Mouse (Mus musculus) lung, embryonic 15.5 days (tissue): Measurements from ENCODE around the gene Kbtbd8. TPM values are rescaled to one million over a fixed set of nuclear protein-coding genes. Genes with fewer than 3 reads are reported as not detected.

ENCODE experiments used
- ATAC-seq: fragments of 200-750 bp; cut with Nextera tagmentation; 2 replicates; pipeline ENCODE4 v1.8.0; 2017; ENCODE audit warnings: moderate number of reproducible peaks, borderline replicate concordance; ENCODE audit not compliant: low FRiP score, low TSS enrichment; ENCODE audit errors: extremely low read depth
- H3K27ac ChIP-seq: fragments of 300-500 bp; sonication (generic); 2 replicates; pipeline ENCODE4 v1.5.1; 2015; ENCODE audit warnings: moderate library complexity, mild to moderate bottlenecking, inconsistent platforms
- H3K27me3 ChIP-seq: fragments of 300-500 bp; sonication (generic); 2 replicates; pipeline ENCODE4 v1.6.1; 2015; ENCODE audit warnings: inconsistent platforms
- H3K36me3 ChIP-seq: fragments of 300-500 bp; sonication (generic); 2 replicates; pipeline ENCODE4 v1.6.1; 2015; ENCODE audit warnings: inconsistent platforms
- H3K4me1 ChIP-seq: fragments of 300-500 bp; sonication (generic); 2 replicates; pipeline ENCODE4 v1.6.1; 2015; ENCODE audit warnings: inconsistent platforms
- H3K4me2 ChIP-seq: fragments of 300-500 bp; sonication (generic); 2 replicates; pipeline ENCODE4 v1.6.1; 2015; ENCODE audit warnings: inconsistent platforms, mild to moderate bottlenecking, moderate library complexity
- H3K4me3 ChIP-seq: fragments of 300-500 bp; sonication (generic); 2 replicates; pipeline ENCODE4 v1.5.1; 2015; ENCODE audit warnings: mild to moderate bottlenecking, inconsistent platforms
- H3K9ac ChIP-seq: fragments of 300-500 bp; sonication (generic); 2 replicates; pipeline ENCODE4 v1.6.1; 2015; ENCODE audit warnings: inconsistent platforms
- H3K9me3 ChIP-seq: fragments of 300-500 bp; sonication (generic); 2 replicates; pipeline ENCODE4 v1.6.1; 2016; ENCODE audit warnings: inconsistent platforms
- WGBS: fragments of 180-500 bp; shearing (Covaris S2); methylation state at CpG from one replicate; pipeline ENCODE4 v1.1.7; 2015; 5-methylcytosine and 5-hydroxymethylcytosine counted together
- polyA plus RNA-seq: library from polyadenylated mRNA; unstranded; fragments of >200 nt; fragmentation: Nextera tagmentation; extraction: Ambion mirVana; gene quantifications from 2 replicates; pipeline ENCODE4 v1.2.1, GENCODE M21; 2015

Gene Kbtbd8
- polyA plus RNA-seq, 1 experiment from 2014 or later: 2.1 TPM

- peaks cover 5% of the 10 kb centered on the region for H3K27me3 ChIP-seq
- H3K9me3 ChIP-seq: no peaks in the 10 kb centered on the region
- H3K36me3 ChIP-seq: no peaks in the 10 kb centered on the region
- H3K9ac ChIP-seq: no peak overlapping the region
- 0 out of 2 replicates have a peak, but pooled peaks cover 3% of the 10 kb centered on the region for H3K4me1 ChIP-seq
- H3K4me3 ChIP-seq: no peak overlapping the region
- no peak overlapping the region for H3K27ac ChIP-seq
- WGBS: 46% methylated on average over 8 of the region's 8 CpGs
- H3K4me2 ChIP-seq: no peak overlapping the region
- no peak for ATAC-seq
Measured at GRCm38 (mm10) chr6:95116513-95116912, 527 bp upstream of the Kbtbd8 start.

- Histone ChIP-seq H3K27me3 (peaks cover 5% of the 10 kb centered on the region), H3K4me1 (0 out of 2 replicates have a peak, but pooled peaks cover 3% of the 10 kb centered on the region), H3K36me3 (no peaks in the 10 kb centered on the region), H3K4me3 (peak overlapping the region; percentile 81), H3K4me2 (peak overlapping the region; percentile 83), H3K9ac (peak overlapping the region; percentile 50), H3K9me3 (no peaks in the 10 kb centered on the region), H3K27ac (no peak overlapping the region)
- WGBS: under 1% methylated on average over 87 of the region's 103 CpGs
- peak; percentile 100 for ATAC-seq
Measured at GRCm38 (mm10) chr6:95117614-95118541, 838 bp downstream of the Kbtbd8 start.

- ATAC-seq: no peak
- Histone ChIP-seq H3K4me2 (no peak overlapping the region), H3K36me3 (no peaks in the 10 kb centered on the region), H3K4me1 (0 out of 2 replicates have a peak, but pooled peaks cover 3% of the 10 kb centered on the region), H3K4me3 (no peak overlapping the region), H3K27ac (no peak overlapping the region), H3K9me3 (no peaks in the 10 kb centered on the region), H3K27me3 (peaks cover 5% of the 10 kb centered on the region), H3K9ac (no peak overlapping the region)
- WGBS: 82% methylated on average over 3 of the region's 3 CpGs
Measured at GRCm38 (mm10) chr6:95119389-95119788, 2.3 kb downstream of the Kbtbd8 start.

GRCm38 (mm10) chr6:95149931-95150534 is 33.0 kb downstream of the Kbtbd8 start:
- WGBS: 27% methylated on average over 6 of the region's 6 CpGs
- Histone ChIP-seq H3K4me2 (no peak overlapping the region), H3K9me3 (no peaks in the 10 kb centered on the region), H3K4me1 (no peaks in the 10 kb centered on the region), H3K4me3 (no peak overlapping the region), H3K27me3 (no peaks in the 10 kb centered on the region; the same call in 1 of the 2 replicates), H3K36me3 (no peaks in the 10 kb centered on the region), H3K9ac (no peak overlapping the region), H3K27ac (no peak overlapping the region)
- no peak for ATAC-seq

- Histone ChIP-seq H3K4me1 (no peaks in the 10 kb centered on the region), H3K4me2 (no peak overlapping the region), H3K9ac (no peak overlapping the region), H3K36me3 (no peaks in the 10 kb centered on the region), H3K27me3 (no peaks in the 10 kb centered on the region; the same call in 1 of the 2 replicates), H3K4me3 (no peak overlapping the region), H3K27ac (no peak overlapping the region), H3K9me3 (no peaks in the 10 kb centered on the region)
- WGBS: 78% methylated on average over 4 of the region's 4 CpGs
- ATAC-seq: no peak
Measured at GRCm38 (mm10) chr6:95150885-95151284, 33.8 kb downstream of the Kbtbd8 start.

GRCm38 (mm10) chr6:95151563-95151962 is 34.5 kb downstream of the Kbtbd8 start:
- WGBS: 53% methylated on average over 2 of the region's 2 CpGs

GRCm38 (mm10) chr6:95163965-95164364 is 46.9 kb downstream of the Kbtbd8 start:
- Histone ChIP-seq H3K4me1 (no peaks in the 10 kb centered on the region), H3K9me3 (no peaks in the 10 kb centered on the region), H3K36me3 (no peaks in the 10 kb centered on the region), H3K4me3 (no peak overlapping the region), H3K27ac (no peak overlapping the region), H3K27me3 (no peaks in the 10 kb centered on the region), H3K9ac (no peak overlapping the region), H3K4me2 (no peak overlapping the region)
- WGBS: 29% methylated on average over 4 of the region's 4 CpGs
- no peak for ATAC-seq

More at GRCm38 (mm10) chr6:95151563-95151962, 34.5 kb downstream of the Kbtbd8 start:
- Histone ChIP-seq H3K4me1 (no peaks in the 10 kb centered on the region), H3K9ac (no peak overlapping the region), H3K4me2 (no peak overlapping the region), H3K9me3 (no peaks in the 10 kb centered on the region), H3K4me3 (no peak overlapping the region), H3K27me3 (no peaks in the 10 kb centered on the region; the same call in 1 of the 2 replicates), H3K27ac (no peak overlapping the region), H3K36me3 (no peaks in the 10 kb centered on the region)
- no peak for ATAC-seq

GRCm38 (mm10) chr6:95165630-95166029 is 48.6 kb downstream of the Kbtbd8 start:
- no peaks in the 10 kb centered on the region for H3K36me3 ChIP-seq
- no peak overlapping the region for H3K27ac ChIP-seq
- no peaks in the 10 kb centered on the region for H3K9me3 ChIP-seq
- no peak overlapping the region for H3K9ac ChIP-seq
- H3K27me3 ChIP-seq: no peaks in the 10 kb centered on the region
- no peak overlapping the region for H3K4me2 ChIP-seq
- no peak overlapping the region for H3K4me3 ChIP-seq
- no peaks in the 10 kb centered on the region for H3K4me1 ChIP-seq
- no peak for ATAC-seq

- no peak overlapping the region for H3K4me3 ChIP-seq
- ATAC-seq: no peak
- 13% methylated on average over 5 of the region's 5 CpGs for WGBS
- no peaks in the 10 kb centered on the region for H3K9me3 ChIP-seq
- no peaks in the 10 kb centered on the region for H3K36me3 ChIP-seq
- H3K27ac ChIP-seq: no peak overlapping the region
- no peak overlapping the region for H3K9ac ChIP-seq
- H3K4me1 ChIP-seq: no peaks in the 10 kb centered on the region
- H3K4me2 ChIP-seq: no peak overlapping the region
- H3K27me3 ChIP-seq: no peaks in the 10 kb centered on the region
Measured at GRCm38 (mm10) chr6:95167668-95168227, 50.7 kb downstream of the Kbtbd8 start.

GRCm38 (mm10) chr6:95169411-95169810 is 52.4 kb downstream of the Kbtbd8 start:
- Histone ChIP-seq H3K27me3 (no peaks in the 10 kb centered on the region), H3K4me1 (no peaks in the 10 kb centered on the region), H3K36me3 (no peaks in the 10 kb centered on the region), H3K4me2 (no peak overlapping the region), H3K9me3 (no peaks in the 10 kb centered on the region), H3K9ac (no peak overlapping the region), H3K4me3 (no peak overlapping the region), H3K27ac (no peak overlapping the region)
- 73% methylated on average over 6 of the region's 6 CpGs for WGBS
- no peak for ATAC-seq

- WGBS: 78% methylated on average over 9 of the region's 9 CpGs
Measured at GRCm38 (mm10) chr6:95174311-95175143, 57.5 kb downstream of the Kbtbd8 start.

More at GRCm38 (mm10) chr6:95174311-95175143, 57.5 kb downstream of the Kbtbd8 start:
- no peak overlapping the region for H3K4me3 ChIP-seq
- no peaks in the 10 kb centered on the region for H3K9me3 ChIP-seq
- H3K27me3 ChIP-seq: no peaks in the 10 kb centered on the region
- no peak overlapping the region for H3K9ac ChIP-seq
- no peak for ATAC-seq
- H3K4me1 ChIP-seq: no peaks in the 10 kb centered on the region
- no peaks in the 10 kb centered on the region for H3K36me3 ChIP-seq
- H3K4me2 ChIP-seq: no peak overlapping the region
- H3K27ac ChIP-seq: no peak overlapping the region
